Mouse (Mus musculus): ENCODE data around the gene Adgrg3. TPM values are rescaled to one million over a fixed set of nuclear protein-coding genes. Genes with fewer than 3 reads are reported as not detected.

Gene Adgrg3
- polyA plus RNA-seq, 1 experiment from 2014 or later: 2.9 TPM

DNA sequence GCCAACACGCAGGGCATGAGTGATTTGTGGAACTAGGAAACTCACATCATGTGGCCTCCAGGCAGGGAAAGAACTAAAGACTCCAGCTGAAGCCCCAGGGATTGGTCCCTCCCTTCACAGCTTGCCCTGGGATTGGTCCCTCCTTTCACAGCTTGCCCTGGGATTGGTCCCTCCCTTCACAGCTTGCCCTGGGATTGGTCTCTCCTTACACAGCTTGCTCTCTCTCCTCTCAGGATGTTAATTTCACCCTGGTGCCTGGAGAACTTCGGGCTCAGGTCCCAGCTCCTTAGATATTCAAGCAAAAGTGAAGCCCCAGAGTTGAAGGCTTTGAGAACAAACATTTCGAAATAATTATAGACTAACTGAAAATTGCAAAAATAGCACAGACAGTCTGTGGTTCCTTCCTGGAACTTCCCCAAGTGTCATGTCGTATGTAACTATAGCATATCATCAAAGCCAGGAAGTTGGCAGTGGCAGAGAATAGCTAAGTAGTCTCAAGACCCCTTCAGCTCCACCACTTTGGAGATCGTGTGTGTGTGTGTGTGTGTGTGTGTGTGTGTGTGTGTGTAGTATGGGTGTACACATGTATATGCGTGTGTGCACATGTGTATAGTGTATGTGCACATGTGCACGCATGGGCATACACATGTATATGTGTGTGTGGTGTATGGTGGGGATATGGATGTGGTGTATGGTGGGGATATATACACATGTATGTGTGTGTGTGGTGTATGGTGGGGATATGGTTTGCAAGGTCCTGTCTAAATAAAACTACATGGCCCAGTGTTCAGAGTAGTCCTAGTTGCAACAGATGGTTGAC, 19.8 kb downstream of the Adgrg3 start:
- no peak; the same call in 1 of the 2 replicates for ATAC-seq (ENCODE audit: insufficient number of reproducible peaks, insufficient read depth, low FRiP score, low TSS enrichment)
- H3K9me3 ChIP-seq: no peaks in the 10 kb centered on the region
- no peaks in the 10 kb centered on the region for H3K36me3 ChIP-seq
- H3K9ac ChIP-seq: no peak overlapping the region
- 62% methylated on average over 7 of the region's 7 CpGs for WGBS
- no peaks in the 10 kb centered on the region for H3K4me1 ChIP-seq
- no peak overlapping the region for H3K4me3 ChIP-seq
- no peaks in the 10 kb centered on the region for H3K27me3 ChIP-seq
- H3K4me2 ChIP-seq (replicated peaks): no peak overlapping the region
- no peak overlapping the region for H3K27ac ChIP-seq

- 68% methylated on average over 6 of the region's 6 CpGs for WGBS
- H3K4me1 ChIP-seq: no peaks in the 10 kb centered on the region
- ATAC-seq (ENCODE audit: insufficient number of reproducible peaks, insufficient read depth, low FRiP score, low TSS enrichment): no peak
- no peak overlapping the region for H3K27ac ChIP-seq
- H3K9ac ChIP-seq: no peak overlapping the region
- H3K4me2 ChIP-seq (replicated peaks): no peak overlapping the region
- H3K4me3 ChIP-seq: no peak overlapping the region
- no peaks in the 10 kb centered on the region for H3K36me3 ChIP-seq
- H3K9me3 ChIP-seq: no peaks in the 10 kb centered on the region
- no peaks in the 10 kb centered on the region for H3K27me3 ChIP-seq
Measured at GRCm38 (mm10) chr8:95041883-95042784, 24.6 kb downstream of the Adgrg3 start.

DNA sequence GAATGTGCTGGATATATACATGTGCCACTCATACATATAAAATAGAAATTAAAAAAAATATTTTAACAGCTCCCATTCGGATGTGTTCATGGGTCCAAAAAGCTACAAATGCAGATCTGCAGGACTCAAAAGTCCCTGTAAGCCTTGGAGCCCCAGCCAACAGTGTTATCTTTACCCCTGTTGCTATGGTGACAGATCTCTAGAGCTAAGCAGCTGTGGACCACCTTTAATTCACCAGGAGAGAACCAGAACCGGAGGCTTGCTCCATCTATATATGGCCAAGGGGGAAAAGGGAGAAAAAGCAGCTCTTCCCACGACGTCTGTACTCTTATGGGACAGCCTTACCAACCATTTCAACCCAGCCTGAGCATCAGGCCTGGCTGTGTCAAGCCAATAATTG, 27.3 kb downstream of the Adgrg3 start:
- no peak overlapping the region for H3K27ac ChIP-seq
- H3K36me3 ChIP-seq: no peaks in the 10 kb centered on the region
- H3K4me2 ChIP-seq (replicated peaks): no peak overlapping the region
- no peak for ATAC-seq (ENCODE audit: insufficient number of reproducible peaks, insufficient read depth, low FRiP score, low TSS enrichment)
- H3K4me1 ChIP-seq: no peaks in the 10 kb centered on the region
- H3K27me3 ChIP-seq: no peaks in the 10 kb centered on the region
- H3K9ac ChIP-seq: no peak overlapping the region
- WGBS: 68% methylated on average over 4 of the region's 4 CpGs
- no peaks in the 10 kb centered on the region for H3K9me3 ChIP-seq
- no peak overlapping the region for H3K4me3 ChIP-seq

- 60% methylated on average over 3 of the region's 3 CpGs for WGBS
- no peak overlapping the region for H3K9ac ChIP-seq
- ATAC-seq (ENCODE audit: insufficient number of reproducible peaks, insufficient read depth, low FRiP score, low TSS enrichment): no peak
- H3K9me3 ChIP-seq: no peaks in the 10 kb centered on the region
- no peak overlapping the region for H3K4me3 ChIP-seq
- H3K36me3 ChIP-seq: no peaks in the 10 kb centered on the region
- no peak overlapping the region for H3K27ac ChIP-seq
- H3K4me1 ChIP-seq: no peaks in the 10 kb centered on the region
- H3K27me3 ChIP-seq: no peaks in the 10 kb centered on the region
- no peak overlapping the region for H3K4me2 ChIP-seq (replicated peaks)
Measured at GRCm38 (mm10) chr8:95046982-95047381, 29.5 kb downstream of the Adgrg3 start.

- Histone ChIP-seq H3K4me2 (replicated peaks) (no peak overlapping the region), H3K4me1 (no peaks in the 10 kb centered on the region), H3K4me3 (no peak overlapping the region), H3K9me3 (no peaks in the 10 kb centered on the region), H3K27me3 (no peaks in the 10 kb centered on the region), H3K36me3 (no peaks in the 10 kb centered on the region), H3K9ac (no peak overlapping the region), H3K27ac (no peak overlapping the region)
- ATAC-seq (ENCODE audit: insufficient number of reproducible peaks, insufficient read depth, low FRiP score, low TSS enrichment): no peak
- WGBS: 67% methylated on average over 6 of the region's 6 CpGs
Measured at GRCm38 (mm10) chr8:95047884-95048680, 30.6 kb downstream of the Adgrg3 start.

- ATAC-seq (ENCODE audit: insufficient number of reproducible peaks, insufficient read depth, low FRiP score, low TSS enrichment): no peak
- no peak overlapping the region for H3K4me3 ChIP-seq
Measured at GRCm38 (mm10) chr8:95049636-95050035, 32.1 kb downstream of the Adgrg3 start.

DNA sequence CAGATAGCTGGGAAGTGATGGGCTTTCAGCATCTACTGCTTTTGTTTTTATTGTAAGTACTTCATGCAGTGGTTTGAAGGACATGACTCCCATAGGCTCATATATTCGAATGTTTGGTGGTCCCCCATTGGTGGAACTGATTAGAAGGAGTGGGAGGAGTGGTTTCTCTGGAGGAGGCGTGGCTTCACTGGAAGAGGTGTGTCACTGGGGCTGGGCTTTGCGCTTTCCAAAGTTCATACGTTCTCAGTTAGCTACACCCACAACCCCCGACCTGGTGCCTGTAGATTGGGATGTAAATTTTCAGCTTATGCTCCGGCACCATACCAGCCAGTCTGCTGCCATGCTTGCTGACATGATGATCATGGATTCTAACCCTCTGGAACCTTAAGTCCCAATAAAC, 36.9 kb downstream of the Adgrg3 start:
- Histone ChIP-seq H3K9me3 (no peaks in the 10 kb centered on the region), H3K4me3 (no peak overlapping the region), H3K4me1 (no peaks in the 10 kb centered on the region), H3K4me2 (replicated peaks) (no peak overlapping the region), H3K27me3 (no peaks in the 10 kb centered on the region), H3K27ac (no peak overlapping the region), H3K36me3 (no peaks in the 10 kb centered on the region), H3K9ac (no peak overlapping the region)
- 59% methylated on average over 6 of the region's 6 CpGs for WGBS
- ATAC-seq (ENCODE audit: insufficient number of reproducible peaks, insufficient read depth, low FRiP score, low TSS enrichment): no peak

More at GRCm38 (mm10) chr8:95049636-95050035, 32.1 kb downstream of the Adgrg3 start:
- 68% methylated on average over 2 of the region's 2 CpGs for WGBS
- Histone ChIP-seq H3K36me3 (no peaks in the 10 kb centered on the region), H3K4me2 (replicated peaks) (no peak overlapping the region), H3K4me1 (no peaks in the 10 kb centered on the region), H3K27me3 (no peaks in the 10 kb centered on the region), H3K9me3 (no peaks in the 10 kb centered on the region), H3K9ac (no peak overlapping the region), H3K27ac (no peak overlapping the region)

- H3K27ac ChIP-seq: no peak within 1 kb of the TSS
- H3K36me3 ChIP-seq: no peaks in the 10 kb centered on the region
- ATAC-seq (ENCODE audit: insufficient number of reproducible peaks, insufficient read depth, low FRiP score, low TSS enrichment): no peak
- no peak within 1 kb of the TSS for H3K9ac ChIP-seq
- H3K9me3 ChIP-seq: no peaks in the 10 kb centered on the region
- no peaks in the 10 kb centered on the region for H3K27me3 ChIP-seq
- H3K4me2 ChIP-seq (replicated peaks): no peak within 1 kb of the TSS
- no peaks in the 10 kb centered on the region for H3K4me1 ChIP-seq
- no peak within 1 kb of the TSS for H3K4me3 ChIP-seq
- WGBS: 15% methylated on average over 2 of the region's 2 CpGs
Measured at GRCm38 (mm10) chr8:95054927-95055510, 37.5 kb downstream of the Adgrg3 start, which contains the start of gene Drc7. Gene Drc7 (plus strand): TSS chr8:95055103.

- no peak overlapping the region for H3K4me2 ChIP-seq (replicated peaks)
- no peak overlapping the region for H3K4me3 ChIP-seq
- no peaks in the 10 kb centered on the region for H3K27me3 ChIP-seq
- ATAC-seq (ENCODE audit: insufficient number of reproducible peaks, insufficient read depth, low FRiP score, low TSS enrichment): no peak
- H3K9me3 ChIP-seq: no peaks in the 10 kb centered on the region
- no peaks in the 10 kb centered on the region for H3K4me1 ChIP-seq
- no peaks in the 10 kb centered on the region for H3K36me3 ChIP-seq
- H3K27ac ChIP-seq: no peak overlapping the region
- 83% methylated on average over 5 of the region's 5 CpGs for WGBS
- H3K9ac ChIP-seq: no peak overlapping the region
Measured at GRCm38 (mm10) chr8:95056414-95056813, 38.9 kb downstream of the Adgrg3 start.

DNA sequence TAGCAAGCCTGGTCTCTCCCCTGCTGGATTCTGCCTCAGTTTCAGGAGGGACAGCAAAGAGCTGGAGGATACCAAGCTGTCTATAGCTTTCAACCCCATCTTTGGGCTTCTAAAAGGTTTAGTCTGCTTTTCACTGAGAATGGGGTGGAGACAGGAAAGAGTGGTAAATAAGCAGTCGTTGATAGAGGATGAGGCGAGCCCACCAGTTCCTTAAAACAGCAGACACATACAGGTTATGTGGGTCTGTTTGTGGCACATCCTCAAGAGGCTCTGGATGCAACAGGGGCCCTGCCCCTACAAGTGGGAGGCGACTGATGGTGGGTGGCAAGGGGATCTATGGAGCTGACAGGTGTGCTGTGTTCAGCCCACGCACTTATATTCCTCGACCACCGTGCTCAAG, 41.2 kb downstream of the Adgrg3 start:
- WGBS: 83% methylated on average over 6 of the region's 6 CpGs

More for the DNA sequence above, 41.2 kb downstream of the Adgrg3 start:
- H3K27ac ChIP-seq: no peak overlapping the region
- no peaks in the 10 kb centered on the region for H3K27me3 ChIP-seq
- no peaks in the 10 kb centered on the region for H3K9me3 ChIP-seq
- H3K4me3 ChIP-seq: no peak overlapping the region
- no peak overlapping the region for H3K4me2 ChIP-seq (replicated peaks)
- no peaks in the 10 kb centered on the region for H3K4me1 ChIP-seq
- H3K36me3 ChIP-seq: no peaks in the 10 kb centered on the region
- no peak overlapping the region for H3K9ac ChIP-seq
- ATAC-seq (ENCODE audit: insufficient number of reproducible peaks, insufficient read depth, low FRiP score, low TSS enrichment): no peak

Measured in embryonic facial prominence, embryonic 12.5 days (tissue).